Mouse (Mus musculus) limb, embryonic 15.5 days (tissue): ENCODE measurements around the gene Tas2r119. TPM values are rescaled to one million over a fixed set of nuclear protein-coding genes. Genes with fewer than 3 reads are reported as not detected.
"Not testable (repeated sequence)": the region's sequence is repeated elsewhere in the genome, so short reads cannot be mapped to it uniquely, and the experiment has no call there.

Experiments
- ATAC-seq: fragments of 200-750 bp; cut with Nextera tagmentation; 2 replicates; pipeline ENCODE4 v1.8.0; 2017; ENCODE audit warnings: low read depth, moderate TSS enrichment; ENCODE audit not compliant: insufficient number of reproducible peaks, low FRiP score, low TSS enrichment
- H3K27ac ChIP-seq: fragments of 300-500 bp; sonication (generic); 2 replicates; pipeline ENCODE4 v1.5.1; 2015; ENCODE audit warnings: moderate library complexity, mild to moderate bottlenecking, inconsistent platforms
- H3K27me3 ChIP-seq: fragments of 300-500 bp; sonication (generic); 2 replicates; pipeline ENCODE4 v1.6.1; 2015; ENCODE audit warnings: inconsistent platforms
- H3K36me3 ChIP-seq: fragments of 300-500 bp; sonication (generic); 2 replicates; pipeline ENCODE4 v1.6.1; 2015; ENCODE audit warnings: inconsistent platforms
- H3K4me1 ChIP-seq: fragments of 300-500 bp; sonication (generic); 2 replicates; pipeline ENCODE4 v1.6.1; 2015; ENCODE audit warnings: inconsistent platforms
- H3K4me2 ChIP-seq: fragments of 300-500 bp; sonication (generic); 2 replicates; pipeline ENCODE4 v1.6.1; 2015; ENCODE audit warnings: mild to moderate bottlenecking, inconsistent platforms
- H3K4me3 ChIP-seq: fragments of 300-500 bp; sonication (generic); 2 replicates; pipeline ENCODE4 v1.5.1; 2015; ENCODE audit warnings: mild to moderate bottlenecking, inconsistent platforms
- H3K9ac ChIP-seq: fragments of 300-500 bp; sonication (generic); 2 replicates; pipeline ENCODE4 v1.6.1; 2015; ENCODE audit warnings: inconsistent platforms
- H3K9me3 ChIP-seq: fragments of 300-500 bp; sonication (generic); 2 replicates; pipeline ENCODE4 v1.6.1; 2016; ENCODE audit warnings: inconsistent platforms
- WGBS: fragments of 180-500 bp; shearing (Covaris S2); methylation state at CpG from one replicate; pipeline ENCODE4 v1.1.7; 2015; 5-methylcytosine and 5-hydroxymethylcytosine counted together
- polyA plus RNA-seq: library from polyadenylated mRNA; unstranded; fragments of >200 nt; fragmentation: Nextera tagmentation; extraction: Ambion mirVana; gene quantifications from 2 replicates; pipeline ENCODE4 v1.2.1, GENCODE M21; 2015

The Tas2r119 gene
- polyA plus RNA-seq, 1 experiment from 2014 or later, result 0.29 TPM

DNA sequence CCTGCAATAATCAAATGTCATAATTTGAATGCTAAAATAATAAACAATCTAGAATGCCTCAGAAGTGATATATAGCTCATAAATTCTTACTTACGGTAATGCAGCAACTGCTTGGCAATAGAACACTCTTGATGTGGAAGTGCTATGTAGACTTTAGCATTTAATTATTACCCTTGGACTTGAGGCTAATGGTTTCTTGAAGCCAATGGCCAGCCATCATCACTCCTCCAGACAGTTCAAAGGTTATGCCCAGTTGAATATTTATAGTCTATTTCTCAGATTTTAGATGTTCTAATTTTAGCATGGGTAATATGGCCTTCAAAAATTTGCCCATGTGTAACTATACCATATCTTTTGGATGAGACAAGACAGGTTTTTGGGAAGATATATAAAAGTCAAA is 4.9 kb downstream of the Tas2r119 start:
- Histone ChIP-seq H3K27ac (no peak overlapping the region), H3K27me3 (no peaks in the 10 kb centered on the region), H3K4me1 (no peaks in the 10 kb centered on the region), H3K9me3 (no peaks in the 10 kb centered on the region), H3K4me2 (no peak overlapping the region), H3K36me3 (no peaks in the 10 kb centered on the region), H3K9ac (no peak overlapping the region), H3K4me3 (no peak overlapping the region)
- 85% methylated on average over 1 of the region's 1 CpGs for WGBS
- ATAC-seq, result no peak

DNA sequence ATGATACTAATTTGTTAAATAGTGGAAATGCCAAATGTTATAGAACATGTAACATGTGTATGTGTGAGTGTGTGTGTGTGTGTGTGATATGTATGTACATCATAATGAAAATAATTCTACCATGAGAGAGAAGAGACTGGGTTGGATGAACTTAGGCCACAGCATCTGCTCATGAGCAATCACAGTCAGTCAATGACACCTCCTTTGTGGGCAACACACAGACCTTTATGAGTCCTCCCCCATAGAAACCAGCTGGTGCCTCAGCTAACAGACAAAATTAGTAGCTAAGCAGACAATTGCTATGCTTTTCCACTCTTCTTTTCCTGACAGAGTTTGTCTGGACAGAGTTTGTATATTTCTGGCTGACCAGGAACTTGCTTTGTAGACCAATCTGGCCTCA is 7.9 kb downstream of the Tas2r119 start:
- H3K36me3 ChIP-seq, result no peaks in the 10 kb centered on the region
- H3K9ac ChIP-seq, result no peak overlapping the region
- no peak overlapping the region for H3K4me3 ChIP-seq
- ATAC-seq, result no peak
- H3K9me3 ChIP-seq, result no peaks in the 10 kb centered on the region
- H3K27ac ChIP-seq, result no peak overlapping the region
- H3K27me3 ChIP-seq, result no peaks in the 10 kb centered on the region
- H3K4me1 ChIP-seq, result no peaks in the 10 kb centered on the region
- no peak overlapping the region for H3K4me2 ChIP-seq

DNA sequence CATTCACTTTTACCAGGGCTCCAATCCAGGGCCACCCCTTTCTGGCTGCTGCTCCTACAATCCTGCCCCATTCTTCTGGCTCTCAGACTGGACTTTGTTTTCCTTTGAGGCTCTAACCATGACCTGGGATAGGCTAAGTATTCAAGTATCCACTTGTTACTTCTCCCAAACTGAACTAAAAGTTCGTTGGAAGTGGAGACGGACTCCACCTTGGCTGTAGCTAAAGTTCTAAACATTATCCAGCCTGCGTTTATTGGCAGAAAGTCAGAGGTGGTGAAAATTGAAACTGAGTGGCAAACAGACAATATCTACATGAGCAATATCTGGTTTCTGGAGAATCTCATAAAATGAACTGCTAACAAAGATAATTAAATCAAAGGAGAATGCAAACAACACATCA is 12.8 kb downstream of the Tas2r119 start:
- no peak overlapping the region for H3K27ac ChIP-seq
- no peak for ATAC-seq
- H3K4me3 ChIP-seq, result no peak overlapping the region
- H3K4me2 ChIP-seq, result no peak overlapping the region
- H3K9ac ChIP-seq, result no peak overlapping the region
- H3K27me3 ChIP-seq, result no peaks in the 10 kb centered on the region
- H3K4me1 ChIP-seq, result no peaks in the 10 kb centered on the region
- H3K36me3 ChIP-seq, result no peaks in the 10 kb centered on the region
- H3K9me3 ChIP-seq, result no peaks in the 10 kb centered on the region
- WGBS, result 62% methylated on average over 3 of the region's 3 CpGs

GRCm38 (mm10) chr15:32190436-32190835 is 13.3 kb downstream of the Tas2r119 start:
- H3K36me3 ChIP-seq, result no peaks in the 10 kb centered on the region
- no peak overlapping the region for H3K27ac ChIP-seq
- no peak for ATAC-seq
- no peak overlapping the region for H3K9ac ChIP-seq
- no peaks in the 10 kb centered on the region for H3K9me3 ChIP-seq
- H3K4me1 ChIP-seq, result no peaks in the 10 kb centered on the region
- H3K4me2 ChIP-seq, result no peak overlapping the region
- H3K27me3 ChIP-seq, result no peaks in the 10 kb centered on the region
- no peak overlapping the region for H3K4me3 ChIP-seq
- 86% methylated on average over 6 of the region's 6 CpGs for WGBS

GRCm38 (mm10) chr15:32192948-32193347 is 15.9 kb downstream of the Tas2r119 start:
- no peaks in the 10 kb centered on the region for H3K4me1 ChIP-seq
- 72% methylated on average over 1 of the region's 1 CpGs for WGBS
- no peak overlapping the region for H3K4me2 ChIP-seq
- H3K9me3 ChIP-seq, result no peaks in the 10 kb centered on the region
- no peaks in the 10 kb centered on the region for H3K27me3 ChIP-seq
- no peaks in the 10 kb centered on the region for H3K36me3 ChIP-seq
- H3K4me3 ChIP-seq, result no peak overlapping the region
- H3K27ac ChIP-seq, result no peak overlapping the region
- H3K9ac ChIP-seq, result no peak overlapping the region
- no peak for ATAC-seq

DNA sequence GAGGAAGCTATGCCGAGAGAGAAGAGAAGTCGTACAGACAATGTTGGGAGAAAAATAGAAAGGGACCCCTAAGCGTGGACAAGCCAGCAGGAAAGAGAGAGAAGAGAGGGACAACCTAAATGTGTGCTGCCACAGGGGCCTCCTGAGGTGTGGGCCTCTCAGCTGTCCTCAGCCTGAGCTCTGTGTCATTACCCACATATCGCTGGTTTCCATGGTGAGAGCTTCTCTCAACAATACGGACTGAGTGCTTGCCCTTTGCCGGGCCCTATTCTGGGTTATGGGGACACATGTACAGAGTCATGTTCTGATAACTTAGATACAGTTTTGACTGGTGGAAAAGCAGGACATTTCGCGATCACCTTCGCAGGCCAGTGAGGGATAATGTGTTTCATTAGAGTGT is 21.0 kb downstream of the Tas2r119 start:
- Histone ChIP-seq H3K4me1 (0 out of 2 replicates have a peak, but pooled peaks cover 6% of the 10 kb centered on the region), H3K4me2 (no peak overlapping the region), H3K36me3 (no peaks in the 10 kb centered on the region), H3K9ac (no peak overlapping the region), H3K4me3 (no peak overlapping the region), H3K27ac (no peak overlapping the region), H3K27me3 (no peaks in the 10 kb centered on the region), H3K9me3 (no peaks in the 10 kb centered on the region; the same call in 1 of the 2 replicates)
- 77% methylated on average over 9 of the region's 9 CpGs for WGBS
- no peak for ATAC-seq

DNA sequence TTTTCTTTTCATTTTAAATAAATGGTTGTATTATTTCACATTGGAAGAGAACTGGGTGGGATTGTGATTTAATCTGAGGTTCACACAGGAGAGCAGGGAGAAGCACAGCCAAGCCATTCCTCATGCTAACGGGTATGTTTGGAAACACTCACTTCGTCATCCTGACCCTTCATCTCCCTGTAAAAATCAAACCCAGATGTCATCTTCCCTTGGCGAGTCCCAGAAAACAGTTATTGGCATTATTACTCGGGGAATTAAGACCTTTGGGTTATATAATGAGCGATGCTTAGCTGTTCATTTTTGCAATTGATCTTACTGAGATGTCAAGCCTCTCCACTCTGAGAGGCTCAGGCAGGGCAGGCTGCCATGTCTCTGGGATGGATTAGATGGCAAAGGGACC is 21.5 kb downstream of the Tas2r119 start:
- 0 out of 2 replicates have a peak, but pooled peaks cover 6% of the 10 kb centered on the region for H3K4me1 ChIP-seq
- 37% methylated on average over 5 of the region's 5 CpGs for WGBS
- no peak overlapping the region for H3K4me3 ChIP-seq
- H3K27ac ChIP-seq, result 0 out of 2 replicates have a peak overlapping the region, but pooled peaks have one; percentile 1
- ATAC-seq, result no peak
- no peaks in the 10 kb centered on the region for H3K36me3 ChIP-seq
- no peak overlapping the region for H3K9ac ChIP-seq
- H3K9me3 ChIP-seq, result no peaks in the 10 kb centered on the region; the same call in 1 of the 2 replicates
- H3K4me2 ChIP-seq, result no peak overlapping the region
- no peaks in the 10 kb centered on the region for H3K27me3 ChIP-seq

- no peaks in the 10 kb centered on the region for H3K36me3 ChIP-seq
- no peaks in the 10 kb centered on the region; the same call in 1 of the 2 replicates for H3K9me3 ChIP-seq
- H3K4me1 ChIP-seq, result 0 out of 2 replicates have a peak, but pooled peaks cover 6% of the 10 kb centered on the region
- 71% methylated on average over 5 of the region's 5 CpGs for WGBS
- no peak for ATAC-seq
- no peak overlapping the region for H3K27ac ChIP-seq
- H3K27me3 ChIP-seq, result no peaks in the 10 kb centered on the region
- no peak overlapping the region for H3K9ac ChIP-seq
- H3K4me3 ChIP-seq, result no peak overlapping the region
- H3K4me2 ChIP-seq, result no peak overlapping the region
These were observed 26.2 kb downstream of the Tas2r119 start for GRCm38 (mm10) chr15:32203242-32203641.

GRCm38 (mm10) chr15:32204908-32205307 is 27.8 kb downstream of the Tas2r119 start:
- 80% methylated on average over 10 of the region's 10 CpGs for WGBS
- no peak overlapping the region for H3K9ac ChIP-seq
- no peak overlapping the region for H3K27ac ChIP-seq
- H3K4me1 ChIP-seq, result no peaks in the 10 kb centered on the region
- H3K27me3 ChIP-seq, result no peaks in the 10 kb centered on the region
- no peaks in the 10 kb centered on the region for H3K9me3 ChIP-seq
- H3K36me3 ChIP-seq, result no peaks in the 10 kb centered on the region
- H3K4me3 ChIP-seq, result no peak overlapping the region
- ATAC-seq, result no peak
- no peak overlapping the region for H3K4me2 ChIP-seq

GRCm38 (mm10) chr15:32214687-32215086 is 37.6 kb downstream of the Tas2r119 start:
- H3K9ac ChIP-seq, H3K27ac ChIP-seq, H3K4me3 ChIP-seq, H3K36me3 ChIP-seq, H3K4me1 ChIP-seq, H3K27me3 ChIP-seq, H3K4me2 ChIP-seq, H3K9me3 ChIP-seq, ATAC-seq: not testable (repeated sequence)
- 86% methylated on average over 10 of the region's 10 CpGs for WGBS

- Histone ChIP-seq H3K4me3 (no peak overlapping the region), H3K27ac (no peak overlapping the region), H3K36me3 (no peaks in the 10 kb centered on the region), H3K27me3 (no peaks in the 10 kb centered on the region), H3K4me2 (no peak overlapping the region), H3K9ac (no peak overlapping the region), H3K9me3 (no peaks in the 10 kb centered on the region), H3K4me1 (no peaks in the 10 kb centered on the region)
- ATAC-seq, result no peak
- WGBS, result 89% methylated on average over 7 of the region's 7 CpGs
These were observed 45.9 kb downstream of the Tas2r119 start for GRCm38 (mm10) chr15:32223028-32223427.

DNA sequence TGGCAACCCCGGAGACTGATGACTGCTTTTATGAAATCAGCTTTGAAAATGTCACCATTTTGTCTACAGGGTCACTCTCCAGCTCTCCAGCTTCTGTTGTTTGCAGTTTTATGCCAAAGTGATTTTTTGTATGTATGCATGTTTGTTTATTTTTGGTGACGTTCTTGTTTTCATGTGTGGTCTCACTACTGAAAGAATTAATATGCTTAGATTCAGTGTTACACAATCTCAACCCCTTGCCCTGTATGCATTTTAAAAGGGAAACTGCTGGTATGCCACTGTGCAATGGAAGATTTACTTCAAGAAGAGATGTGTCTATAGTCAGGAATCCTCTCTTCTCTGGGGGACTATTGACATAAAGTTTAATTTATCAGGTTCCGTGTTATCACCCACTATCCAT is 48.3 kb downstream of the Tas2r119 start:
- H3K4me1 ChIP-seq, result no peaks in the 10 kb centered on the region
- no peaks in the 10 kb centered on the region for H3K36me3 ChIP-seq
- no peak overlapping the region for H3K4me2 ChIP-seq
- H3K9ac ChIP-seq, result no peak overlapping the region
- no peak overlapping the region for H3K27ac ChIP-seq
- H3K27me3 ChIP-seq, result no peaks in the 10 kb centered on the region
- H3K9me3 ChIP-seq, result no peaks in the 10 kb centered on the region
- WGBS, result 86% methylated on average over 3 of the region's 3 CpGs
- no peak for ATAC-seq
- H3K4me3 ChIP-seq, result no peak overlapping the region

DNA sequence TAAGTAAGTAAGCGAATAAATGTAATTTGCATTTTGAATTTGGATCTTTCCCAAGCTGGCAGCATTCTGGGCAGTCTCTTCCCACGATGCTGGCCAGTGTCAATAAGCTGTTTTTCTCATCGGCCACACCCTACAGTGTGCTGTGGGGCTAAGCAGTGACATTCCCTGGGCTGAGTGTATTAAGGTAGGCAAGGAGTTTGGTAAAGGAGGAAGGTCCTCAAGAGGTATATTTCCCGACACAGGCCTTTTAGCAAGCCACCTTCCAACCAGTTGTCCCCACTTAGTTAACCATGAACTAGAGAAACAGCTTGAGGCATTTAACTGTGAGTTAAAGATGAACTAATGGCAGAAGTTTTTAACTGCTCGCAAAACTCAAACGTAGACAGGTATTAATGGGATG is 49.3 kb downstream of the Tas2r119 start:
- no peak overlapping the region for H3K9ac ChIP-seq
- no peaks in the 10 kb centered on the region for H3K4me1 ChIP-seq
- no peak overlapping the region for H3K27ac ChIP-seq
- no peak overlapping the region for H3K4me2 ChIP-seq
- no peak for ATAC-seq
- no peak overlapping the region for H3K4me3 ChIP-seq
- 77% methylated on average over 6 of the region's 6 CpGs for WGBS
- no peaks in the 10 kb centered on the region for H3K9me3 ChIP-seq
- H3K36me3 ChIP-seq, result no peaks in the 10 kb centered on the region
- no peaks in the 10 kb centered on the region for H3K27me3 ChIP-seq
